Mouse (Mus musculus): Measurements from ENCODE around the gene Cenpf.

The Cenpf gene

DNA sequence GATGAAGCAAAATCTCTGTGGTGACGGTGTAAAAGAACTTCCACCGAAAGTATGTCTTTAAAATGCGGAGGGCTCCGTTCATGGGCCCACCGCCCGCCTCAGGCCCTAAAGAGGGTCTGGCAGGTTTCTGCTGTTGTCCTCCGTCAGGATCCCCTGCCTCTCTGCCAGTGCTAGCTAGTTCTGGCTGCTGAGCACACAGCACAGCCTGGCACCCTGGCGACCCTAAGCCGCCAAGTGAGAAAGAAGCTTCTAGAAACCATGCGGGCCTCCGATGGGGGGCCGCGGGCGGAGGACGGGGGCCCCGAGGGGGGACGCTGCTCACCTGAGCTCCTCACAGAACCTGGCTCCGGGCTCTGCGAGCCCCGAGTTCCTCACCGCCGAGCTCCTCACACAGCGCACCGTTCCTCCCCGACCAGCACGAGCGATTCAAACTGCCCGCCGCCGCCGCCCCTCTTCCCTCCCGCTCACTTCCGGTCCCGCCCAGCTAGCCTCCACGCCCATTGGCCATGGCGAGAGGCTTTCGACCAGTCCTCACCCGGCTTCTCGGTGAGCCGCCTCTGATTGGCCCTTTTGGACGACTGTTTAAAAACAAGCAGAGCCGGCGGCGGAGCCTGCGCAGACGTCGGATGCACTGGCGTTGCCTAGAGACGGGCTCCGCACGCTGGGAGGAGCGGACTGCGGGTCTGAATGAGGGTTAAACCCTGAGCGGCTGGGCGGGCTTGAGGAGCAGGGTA lies at the start of gene Cenpf:
TSS of gene Cenpf (minus strand) at position 433 of the 734 bp plus-strand sequence.
- peak; percentile 98 for DNase-seq (ENCODE audit: low read depth)

DNA sequence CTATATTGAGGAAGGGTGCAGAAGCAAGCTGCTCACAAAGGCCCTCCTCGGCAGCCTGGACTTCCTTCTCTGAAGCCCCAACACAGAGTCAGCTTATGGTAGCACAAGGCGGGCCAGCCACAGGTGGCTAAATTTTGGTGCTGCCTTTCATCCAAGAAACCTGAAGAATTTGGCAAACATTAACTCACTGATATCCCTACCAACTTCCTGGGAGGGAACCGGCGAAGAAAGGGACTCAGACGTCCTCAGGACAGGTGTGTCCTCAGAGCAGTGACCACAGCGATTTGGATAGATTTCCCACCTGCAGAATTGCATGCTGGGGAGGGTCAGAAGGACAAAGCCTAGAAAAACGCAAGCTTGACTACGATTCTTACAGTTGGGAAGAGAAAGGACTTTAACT lies 44.3 kb upstream of the Cenpf start:
- no peak for DNase-seq (ENCODE audit: low read depth)

DNA sequence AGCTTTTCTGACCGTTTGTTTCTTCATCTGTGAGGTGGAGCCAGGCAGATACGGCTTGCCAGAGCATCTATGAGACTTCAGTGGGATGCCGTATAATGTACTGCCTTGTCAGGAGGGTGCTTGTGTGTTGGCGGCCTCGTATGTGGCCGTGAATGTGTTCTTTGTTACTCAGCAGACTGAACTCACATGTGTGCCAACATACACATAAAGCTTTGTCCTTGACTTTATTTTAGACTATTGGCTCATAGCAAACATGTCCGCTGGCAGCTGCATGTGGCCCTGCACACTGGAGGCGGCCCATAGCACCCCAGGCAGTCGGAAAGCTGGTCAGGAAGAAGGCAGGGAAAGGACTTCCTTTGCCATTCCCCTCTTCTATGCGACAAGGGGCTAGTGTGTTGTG lies 43.8 kb upstream of the Cenpf start:
- no peak for DNase-seq (ENCODE audit: low read depth)

DNA sequence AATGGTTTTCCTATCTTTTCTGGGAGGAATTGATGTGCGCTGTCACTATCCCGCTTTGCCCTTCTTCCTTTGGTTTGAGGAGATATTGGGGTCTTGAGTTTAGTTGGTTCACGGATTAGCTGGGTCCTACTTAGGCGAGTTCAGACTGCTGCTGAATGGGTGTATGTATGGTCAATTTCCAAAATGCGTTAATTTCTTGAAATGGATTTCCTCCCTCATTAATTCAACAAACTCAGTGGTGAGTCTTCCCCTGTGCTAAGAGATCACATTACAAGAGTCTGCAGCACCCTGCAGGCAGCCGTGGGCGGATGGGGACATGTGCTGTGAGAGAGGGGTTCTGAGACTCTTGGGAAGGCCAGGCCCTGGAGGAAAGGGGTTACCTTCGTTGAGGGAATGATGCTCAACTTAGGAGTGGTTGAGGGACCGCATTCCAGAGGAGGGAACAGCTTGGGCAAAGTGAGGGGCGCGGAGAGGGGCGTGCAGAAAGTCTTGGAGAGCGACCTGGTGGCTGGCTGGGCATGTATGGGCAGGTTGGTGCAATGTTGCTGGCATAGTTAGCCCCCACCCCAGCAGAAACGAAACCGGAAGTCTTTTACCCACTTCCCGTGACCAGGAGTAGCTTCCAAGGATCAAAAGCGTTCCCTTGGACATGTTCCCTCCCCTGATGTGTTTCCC lies 41.4 kb upstream of the Cenpf start:
- no peak for DNase-seq (ENCODE audit: low read depth)

DNA sequence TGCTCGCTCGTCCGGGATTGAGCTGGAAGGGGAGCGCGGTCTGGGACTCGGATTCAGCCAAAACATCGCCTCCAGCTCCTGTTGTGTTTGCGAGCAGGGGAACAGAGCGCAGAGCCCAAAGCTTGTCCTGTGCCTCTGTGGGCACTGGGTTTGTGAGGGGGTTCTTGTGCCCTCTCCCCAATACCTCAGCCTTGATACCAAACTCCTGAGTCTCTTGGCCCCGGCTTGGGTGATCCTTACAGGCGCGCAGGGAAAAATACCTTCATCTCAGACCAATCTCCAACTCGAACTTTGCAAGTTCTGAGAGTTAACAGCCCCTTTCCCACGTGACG lies 40.9 kb upstream of the Cenpf start:
- no peak for DNase-seq (ENCODE audit: low read depth)

DNA sequence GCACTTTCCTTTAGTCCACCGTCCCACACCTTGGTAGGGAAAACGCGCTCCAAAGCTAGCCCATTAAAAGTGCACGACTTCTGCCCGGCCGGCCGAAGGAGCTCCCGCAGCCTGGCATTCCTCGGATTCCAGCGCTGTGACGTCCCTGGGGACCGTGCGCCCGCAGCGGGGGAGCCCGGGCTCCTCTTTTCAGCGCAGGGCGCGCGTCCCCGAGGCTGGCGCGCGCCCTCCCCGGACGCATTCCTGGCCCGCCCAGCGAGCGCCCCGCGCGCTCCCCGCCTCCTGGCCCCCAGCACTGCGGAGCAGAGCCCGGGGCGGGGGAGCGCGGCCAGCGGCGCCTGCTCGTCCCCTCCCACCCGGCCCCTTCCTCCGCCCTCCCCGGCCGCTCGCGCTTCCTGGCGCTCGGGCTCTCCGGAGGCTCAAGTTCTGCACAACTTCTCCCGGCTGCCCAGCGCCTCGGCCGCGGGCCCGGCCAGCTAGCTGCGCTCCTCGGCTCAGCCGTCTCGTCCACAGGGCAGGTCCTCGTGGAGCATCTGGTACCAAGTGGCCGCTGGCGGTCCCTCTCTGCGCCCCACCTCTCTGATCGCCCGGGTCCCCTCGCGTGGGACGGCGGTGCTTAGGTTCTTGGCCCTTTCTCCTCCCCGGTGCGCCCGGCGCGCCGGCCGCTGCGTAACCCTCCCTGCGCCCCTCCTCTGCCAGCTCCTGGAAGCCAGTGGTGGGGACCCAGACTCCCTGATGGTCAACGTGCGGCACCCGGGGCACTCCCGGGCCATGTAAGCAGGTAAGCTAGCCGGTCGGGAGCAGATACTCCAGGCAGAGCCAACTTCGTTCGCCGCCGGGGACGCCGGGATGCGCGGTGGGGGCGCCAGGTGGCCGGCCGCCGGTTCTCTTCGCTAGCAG lies 40.2 kb upstream of the Cenpf start, which contains the start of gene Ptpn14:
TSS of gene Ptpn14 (plus strand) at position 385 of the 900 bp plus-strand sequence.
- DNase-seq (ENCODE audit: low read depth): no peak

DNA sequence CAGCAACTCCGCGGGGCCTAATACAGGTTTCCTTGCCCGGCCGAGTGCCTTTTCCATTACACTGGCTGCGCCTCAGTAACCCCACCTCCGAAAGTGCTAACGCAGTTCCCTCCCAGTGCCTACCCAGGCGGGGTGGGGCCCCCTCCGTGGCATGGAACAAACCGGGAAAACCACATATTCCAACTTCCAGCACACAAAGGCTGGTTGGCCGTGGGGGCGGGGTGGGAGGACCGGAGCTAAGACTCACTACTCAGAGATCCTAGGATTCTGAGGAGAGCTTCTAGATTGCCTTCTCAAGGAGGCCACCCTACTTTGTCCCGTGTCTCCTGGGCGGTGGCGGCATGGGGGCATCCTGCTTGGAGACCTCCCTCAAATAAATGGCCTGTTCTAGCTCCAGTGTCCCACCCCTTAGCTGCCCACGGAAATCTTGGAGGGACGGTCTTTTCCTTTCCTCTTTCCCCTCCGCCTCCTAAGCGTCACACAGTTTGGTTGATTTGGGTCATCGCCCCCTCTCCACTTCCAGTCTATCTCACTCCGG lies 39.5 kb upstream of the Cenpf start:
- no peak for DNase-seq (ENCODE audit: low read depth)

DNA sequence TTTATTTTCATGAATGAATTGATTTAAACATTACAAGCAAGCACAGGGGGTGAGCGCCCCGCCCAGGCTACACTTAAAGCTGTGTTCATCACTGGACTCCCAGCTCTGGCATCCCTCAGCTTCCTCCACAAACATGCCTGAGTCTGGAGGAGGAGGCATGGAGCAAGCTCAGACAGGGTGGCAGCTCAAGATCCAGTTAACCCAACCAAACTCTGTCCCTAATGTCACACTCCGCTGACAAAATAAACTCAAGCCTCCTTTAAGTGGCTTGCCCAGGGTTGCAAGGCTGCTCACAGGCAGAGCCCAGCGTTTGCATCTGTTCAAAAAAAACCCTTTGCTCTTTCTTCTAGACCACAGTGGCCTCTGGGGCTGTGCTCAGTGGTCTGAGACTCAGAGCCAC lies 38.2 kb upstream of the Cenpf start:
- DNase-seq (ENCODE audit: low read depth): no peak

DNA sequence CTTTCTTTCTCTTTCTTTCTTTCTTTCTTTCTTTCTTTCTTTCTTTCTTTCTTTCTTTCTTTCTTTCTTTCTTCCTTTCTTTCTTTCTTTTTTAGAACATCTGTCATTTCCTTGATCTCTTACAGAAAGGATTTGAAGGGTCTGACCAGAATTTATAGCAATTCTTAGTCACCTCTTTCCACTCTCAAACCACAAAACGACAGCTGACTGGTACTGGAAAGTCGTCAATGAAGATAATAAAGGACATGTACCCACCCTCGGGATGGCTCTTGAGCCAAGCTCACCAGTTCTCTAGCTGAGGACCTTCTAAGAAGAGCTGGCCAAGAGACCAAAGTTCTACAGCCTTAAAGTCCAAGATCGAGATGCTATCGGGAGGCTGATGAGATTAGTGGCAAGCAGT lies 30.7 kb upstream of the Cenpf start:
- no peak for DNase-seq (ENCODE audit: low read depth)

DNA sequence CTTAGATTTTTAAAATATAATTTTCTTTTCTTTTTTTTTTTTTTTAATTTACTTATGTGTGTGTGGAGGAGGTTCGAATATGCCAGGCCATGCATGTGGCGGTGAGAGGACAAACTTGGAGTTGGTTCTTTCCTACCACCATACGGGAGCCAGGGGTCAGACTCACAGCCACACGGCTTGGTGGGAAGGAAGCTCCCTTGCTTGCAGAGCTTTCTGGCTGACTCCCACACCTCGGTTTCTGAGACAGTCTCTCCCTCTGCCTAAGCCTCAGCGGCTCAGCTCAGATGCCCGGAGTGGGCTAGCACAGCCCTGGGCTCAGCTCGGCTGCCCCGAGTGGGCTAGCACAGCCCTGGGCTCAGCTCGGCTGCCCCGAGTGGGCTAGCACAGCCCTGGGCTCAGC lies 29.7 kb upstream of the Cenpf start:
- no peak for DNase-seq (ENCODE audit: low read depth)

DNA sequence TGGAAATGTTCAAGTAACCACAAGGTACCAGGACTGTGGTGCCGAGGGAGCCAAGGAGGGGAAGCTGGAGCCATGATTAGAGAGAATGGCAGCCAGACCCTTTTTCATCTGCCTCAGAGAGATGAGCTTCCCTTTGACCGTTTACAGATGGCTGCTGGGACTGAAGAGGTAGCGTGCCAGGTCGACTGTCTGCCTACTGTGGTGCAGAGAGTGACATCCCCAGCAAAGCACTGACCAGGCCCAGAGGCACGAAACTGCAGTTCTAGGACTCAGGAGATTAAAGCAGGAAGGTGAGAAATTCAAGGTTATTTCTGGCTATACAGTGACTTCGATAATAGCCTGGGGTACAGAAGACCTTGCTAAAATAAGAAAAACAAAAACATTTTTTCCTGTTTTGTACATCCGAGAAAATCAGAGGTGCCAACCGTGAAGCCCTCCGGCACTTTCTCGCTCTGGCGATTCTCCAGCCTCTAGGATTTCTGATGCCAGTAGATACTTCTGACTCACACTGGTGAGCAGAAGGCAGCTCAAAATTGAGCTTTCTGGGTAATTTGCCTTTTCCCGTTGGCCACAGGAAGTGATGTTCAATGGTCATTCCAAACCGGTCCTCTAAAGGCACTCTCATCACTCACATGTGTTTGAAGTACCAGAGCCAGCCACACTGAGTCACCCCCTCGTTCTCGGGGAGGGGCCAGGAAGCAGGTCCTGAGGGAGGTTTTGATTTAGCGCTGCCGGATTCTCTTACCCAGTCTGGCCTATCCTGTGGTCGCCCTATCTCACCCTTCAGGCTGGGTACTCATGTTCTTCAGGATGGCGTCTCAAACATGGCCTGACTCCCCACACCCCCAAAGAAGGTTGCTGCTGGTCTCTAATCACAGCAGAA lies 28.3 kb upstream of the Cenpf start:
- DNase-seq (ENCODE audit: low read depth): no peak

DNA sequence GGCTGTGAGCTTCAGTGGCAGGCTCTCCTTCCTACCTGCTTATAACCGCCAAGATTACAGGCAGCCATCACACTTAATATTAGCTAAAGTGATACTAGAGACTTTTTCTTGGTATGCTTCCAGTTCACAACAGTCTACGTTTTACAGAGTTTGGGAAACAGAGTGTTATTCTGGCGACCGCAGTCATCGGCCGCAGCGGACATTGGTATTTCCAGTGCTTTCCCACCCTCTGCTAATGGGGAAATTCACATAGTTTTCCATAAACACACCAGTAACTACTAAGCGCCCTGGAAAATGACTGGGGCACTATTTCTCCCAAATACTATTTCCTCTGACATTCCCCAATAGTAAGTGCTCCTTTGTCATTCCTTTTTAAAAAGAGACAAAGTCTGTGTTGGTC lies 21.1 kb upstream of the Cenpf start:
- DNase-seq (ENCODE audit: low read depth): no peak

DNA sequence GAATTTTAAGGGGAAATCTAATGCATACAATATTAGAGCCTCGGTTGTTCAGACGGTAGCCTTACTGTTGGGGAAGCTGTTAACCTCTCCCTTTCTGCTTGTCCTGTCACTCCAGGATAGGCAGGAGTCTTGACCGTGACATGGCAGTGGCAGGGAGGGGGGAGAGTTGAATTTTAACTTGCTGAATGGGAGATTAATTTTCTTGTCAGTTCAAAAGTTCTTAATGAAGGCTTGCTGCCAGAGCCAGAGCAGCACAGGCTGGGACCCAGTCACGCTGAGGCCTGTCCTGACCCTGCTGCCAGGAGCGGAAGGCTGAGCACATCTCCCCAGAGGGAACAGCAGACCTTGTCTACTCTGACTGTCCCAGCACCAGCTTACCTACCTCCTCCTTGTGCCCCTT lies 19.5 kb upstream of the Cenpf start:
- no peak for DNase-seq (ENCODE audit: low read depth)

DNA sequence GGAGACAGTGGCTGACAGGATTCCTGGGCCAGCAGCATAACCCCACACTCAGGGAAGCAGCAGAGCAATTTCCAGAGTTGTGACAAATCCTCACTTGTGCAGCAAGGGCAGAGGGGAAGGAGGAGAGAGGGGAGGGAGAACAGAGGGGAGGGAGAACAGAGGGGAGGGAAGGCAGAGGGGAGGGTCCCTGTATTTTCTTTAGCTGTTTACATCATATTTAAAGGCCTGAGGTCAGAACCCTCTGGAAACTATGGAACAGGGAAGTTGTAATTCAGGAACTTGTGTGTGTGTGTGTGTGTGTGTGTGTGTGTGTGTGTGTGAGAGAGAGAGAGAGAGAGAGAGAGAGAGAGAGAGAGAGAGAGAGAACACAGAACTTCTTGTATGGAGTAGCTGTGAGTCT lies 19.1 kb upstream of the Cenpf start:
- no peak for DNase-seq (ENCODE audit: low read depth)

DNA sequence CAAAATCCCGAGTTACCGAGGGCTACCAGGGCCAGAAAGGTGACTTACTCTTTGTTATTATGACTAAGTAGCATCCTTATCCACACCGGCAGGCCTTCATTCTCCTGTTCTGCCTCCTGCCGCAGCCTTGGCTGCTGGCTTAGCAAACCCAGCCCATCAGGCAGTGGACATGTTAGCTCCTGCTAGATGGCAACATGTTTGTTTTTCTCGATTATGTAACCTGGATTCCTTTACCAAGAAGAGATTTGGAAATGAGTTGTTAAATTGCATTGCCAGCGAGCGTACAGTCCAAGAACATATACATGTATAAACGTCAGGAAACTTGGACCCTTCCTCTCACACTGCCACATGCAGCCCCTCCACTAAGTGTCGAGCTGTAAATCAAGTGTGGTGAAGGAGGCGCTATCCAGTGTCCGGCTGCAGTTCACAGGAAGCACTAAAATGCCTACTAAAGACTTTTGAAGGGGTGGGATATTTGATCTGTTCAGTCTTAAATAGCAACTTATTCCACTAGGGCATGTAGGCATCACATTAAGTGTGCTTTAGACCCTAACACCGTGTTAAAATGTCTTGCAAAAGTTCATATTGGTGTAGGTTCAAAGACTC lies 18.3 kb upstream of the Cenpf start:
- DNase-seq (ENCODE audit: low read depth): no peak

DNA sequence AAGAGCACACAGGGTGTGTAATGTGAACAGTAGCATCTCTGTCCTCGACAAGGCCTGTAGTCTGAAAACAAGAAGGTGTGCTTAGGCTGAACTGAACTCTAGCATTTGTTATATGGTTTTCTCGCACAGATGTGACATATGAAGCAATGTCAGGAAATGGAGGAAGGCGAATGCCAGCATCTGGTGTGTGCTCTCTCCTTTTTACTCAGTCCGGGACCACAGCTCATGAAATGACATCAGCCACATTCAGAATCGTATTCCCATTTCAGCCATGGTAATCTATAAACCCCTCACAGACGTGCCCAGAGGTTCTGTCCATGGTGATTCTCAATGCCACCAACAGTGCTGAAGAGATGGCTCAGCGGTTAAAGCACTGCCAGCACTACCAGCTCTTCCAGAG lies 15.7 kb upstream of the Cenpf start:
- no peak for DNase-seq (ENCODE audit: low read depth)

DNA sequence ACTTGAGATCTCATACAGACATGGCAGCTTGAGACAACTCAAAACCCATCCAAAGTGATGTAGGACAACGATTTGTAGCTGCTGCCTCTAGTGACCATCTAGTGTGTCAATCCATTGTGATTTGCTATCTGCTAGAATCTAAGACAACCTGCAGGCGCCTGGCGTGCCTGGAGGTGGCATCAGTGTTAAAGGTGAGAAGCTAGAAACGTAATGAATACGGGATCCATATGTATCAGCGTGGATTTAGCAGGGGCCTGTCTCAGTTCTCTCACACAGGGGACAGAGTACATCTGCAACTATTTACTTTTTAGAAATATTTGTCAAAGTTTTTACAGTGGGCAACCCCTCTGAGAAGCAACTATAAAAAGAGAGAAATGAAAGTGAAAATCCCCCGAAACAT lies 15.3 kb upstream of the Cenpf start:
- DNase-seq (ENCODE audit: low read depth): peak; percentile 37

DNA sequence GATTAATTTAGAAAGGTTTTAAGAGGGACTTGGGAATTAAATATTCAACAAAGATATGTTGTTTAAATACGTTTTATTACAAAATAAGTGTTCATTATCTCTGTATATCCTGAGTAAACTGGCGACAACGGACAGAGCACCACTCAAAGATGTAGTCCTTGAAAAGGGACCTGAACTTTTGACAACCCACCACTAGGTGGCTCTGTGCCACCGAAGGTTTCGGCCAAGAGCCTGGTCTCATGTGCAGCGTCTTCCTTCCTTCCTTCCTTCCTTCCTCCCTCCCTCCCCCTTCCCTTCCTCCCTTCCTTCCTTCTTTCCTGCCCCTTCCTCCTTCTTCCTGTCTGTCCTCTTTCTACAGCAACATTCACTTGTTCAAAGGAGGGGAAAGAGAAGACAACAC lies 13.1 kb upstream of the Cenpf start:
- DNase-seq (ENCODE audit: low read depth): peak; percentile 75

DNA sequence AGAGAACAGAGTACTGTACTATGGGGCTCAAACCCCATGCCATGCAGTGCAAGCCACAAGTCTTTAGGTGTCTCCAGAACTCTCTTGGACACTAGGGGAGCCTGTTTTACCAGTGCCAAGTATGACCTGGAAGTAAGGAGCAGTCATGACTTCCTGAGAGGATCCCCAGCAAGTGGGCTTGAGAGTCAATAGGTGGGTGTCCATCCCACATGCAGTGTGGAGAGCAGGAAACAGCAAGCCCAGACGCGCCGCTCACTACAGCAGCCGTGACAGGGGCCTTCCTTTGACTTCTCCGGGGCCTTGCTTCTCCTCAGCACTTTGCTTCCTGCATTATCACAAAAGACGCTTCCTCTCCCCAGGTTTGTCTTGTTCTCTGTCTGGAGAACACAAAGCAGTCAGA lies 12.3 kb upstream of the Cenpf start:
- no peak for DNase-seq (ENCODE audit: low read depth)

DNA sequence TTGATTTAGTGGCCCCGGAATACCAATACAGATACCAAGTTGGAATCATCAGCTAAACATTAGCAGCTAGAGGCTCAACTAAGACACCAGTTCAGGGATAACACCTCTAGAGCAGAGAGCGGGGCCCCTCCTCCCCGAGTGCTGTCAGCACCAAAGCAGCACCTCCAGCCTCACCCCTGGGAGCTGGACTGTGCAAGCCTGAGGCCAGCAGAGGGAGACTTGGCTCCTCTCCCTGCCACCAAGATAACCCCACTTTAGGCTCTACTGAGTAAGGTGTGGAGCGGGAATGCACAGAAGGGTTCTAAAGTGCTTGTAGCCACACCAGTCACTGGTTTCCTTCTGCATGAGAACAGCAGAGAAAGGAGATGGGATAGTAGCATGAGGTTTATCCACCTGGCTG lies 10.5 kb upstream of the Cenpf start:
- DNase-seq (ENCODE audit: low read depth): no peak

DNA sequence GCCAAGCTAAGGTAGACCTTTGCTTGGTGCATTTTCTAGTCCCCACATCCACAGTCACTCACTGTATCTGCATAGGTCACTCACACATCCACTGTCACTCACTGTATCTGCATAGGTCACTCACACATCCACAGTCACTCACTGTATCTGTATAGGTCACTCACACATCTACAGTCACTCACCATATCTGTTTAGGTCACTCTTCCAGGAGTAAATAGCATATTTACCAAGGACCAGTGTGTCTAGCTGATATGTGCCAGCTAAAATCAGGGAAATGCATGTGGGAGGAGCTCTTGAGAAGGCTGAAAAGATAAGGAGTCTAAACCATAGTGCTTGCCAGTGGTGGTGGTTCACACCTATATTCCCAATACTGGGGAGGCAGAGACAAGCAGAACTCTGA lies 7.4 kb upstream of the Cenpf start:
- DNase-seq (ENCODE audit: low read depth): no peak

Measured in naive thymus-derived CD4-positive, alpha-beta T cell, adult 2 months (primary cell).